Mouse (Mus musculus) erythroblast, embryonic 14.5 days (primary cell): ENCODE data around the gene Abca1.

Experiments used
- GATA1 ChIP-seq: IDR thresholded peaks from 2 replicates; pipeline ENCODE4 v1.6.1; 2012; ENCODE audit warnings: low read length, inconsistent platforms, mixed read lengths
- TAL1 ChIP-seq: IDR thresholded peaks from 3 replicates; pipeline ENCODE4 v1.6.1; 2012; ENCODE audit warnings: low read length, inconsistent platforms, mixed read lengths

- TF ChIP-seq TAL1 (no peak), GATA1 (no peak)
Measured at GRCm38 (mm10) chr4:53045807-53046206, 113.9 kb downstream of the Abca1 start.
